Mouse (Mus musculus): ENCODE data around the gene Setd5.

The Setd5 gene

DNA sequence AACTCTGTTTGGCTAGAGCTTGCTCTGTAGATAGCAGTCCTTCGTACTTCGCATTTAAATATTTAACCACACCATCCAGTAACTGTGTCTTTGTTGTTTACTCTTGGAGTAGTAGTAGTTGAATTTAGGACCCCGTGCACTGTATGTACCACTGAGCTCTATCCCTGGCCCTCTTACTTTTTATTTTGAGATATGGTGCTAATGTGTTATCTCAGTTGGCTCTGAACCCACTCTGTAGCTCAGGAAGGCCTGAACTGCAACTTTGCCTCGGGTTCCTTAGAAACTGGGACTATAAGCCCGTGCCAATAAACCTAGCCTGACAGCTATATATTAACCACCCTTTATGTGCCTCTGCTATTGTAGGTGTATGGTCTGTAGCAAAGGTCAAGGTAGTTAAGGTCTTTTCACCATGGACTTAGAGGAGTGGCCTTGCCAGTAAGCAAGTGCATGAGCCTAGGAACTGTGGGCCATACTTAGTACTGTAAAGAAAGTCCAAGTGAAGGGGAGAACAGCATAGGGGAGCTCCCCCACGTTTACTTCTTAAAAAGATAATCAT is 22.5 kb upstream of the Setd5 start:
- 83% methylated on average over 6 of the region's 6 CpGs for WGBS

- WGBS: 39% methylated on average over 1 of the region's 1 CpGs
Observed at GRCm38 (mm10) chr6:113060892-113061563, 16.1 kb upstream of the Setd5 start.

- WGBS: 47% methylated on average over 3 of the region's 3 CpGs
Observed at GRCm38 (mm10) chr6:113062253-113062652, 14.9 kb upstream of the Setd5 start.

GRCm38 (mm10) chr6:113063363-113063762 is 13.8 kb upstream of the Setd5 start:
- 91% methylated on average over 10 of the region's 10 CpGs for WGBS

DNA sequence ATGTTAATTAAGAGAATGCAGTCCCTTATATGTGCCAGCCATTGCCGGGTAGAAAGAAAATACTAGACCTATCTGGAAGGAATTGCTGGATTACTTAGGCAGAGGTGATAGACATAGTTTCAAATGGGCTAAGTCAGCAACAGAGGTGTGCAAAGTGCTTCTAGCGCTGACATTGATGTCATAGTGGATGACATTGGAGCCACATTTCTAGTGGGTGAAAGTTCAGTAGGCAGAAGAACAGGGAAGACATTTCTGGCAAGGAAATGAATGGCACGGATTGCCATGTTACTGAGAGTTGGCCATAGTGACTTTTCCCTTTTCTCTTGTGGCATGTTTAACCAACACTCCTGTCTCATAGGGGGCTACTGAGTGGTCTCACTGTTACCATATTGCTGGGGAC is 12.0 kb upstream of the Setd5 start:
- 86% methylated on average over 3 of the region's 3 CpGs for WGBS

- 93% methylated on average over 1 of the region's 1 CpGs for WGBS
Observed at GRCm38 (mm10) chr6:113069154-113069553, 8.0 kb upstream of the Setd5 start.

DNA sequence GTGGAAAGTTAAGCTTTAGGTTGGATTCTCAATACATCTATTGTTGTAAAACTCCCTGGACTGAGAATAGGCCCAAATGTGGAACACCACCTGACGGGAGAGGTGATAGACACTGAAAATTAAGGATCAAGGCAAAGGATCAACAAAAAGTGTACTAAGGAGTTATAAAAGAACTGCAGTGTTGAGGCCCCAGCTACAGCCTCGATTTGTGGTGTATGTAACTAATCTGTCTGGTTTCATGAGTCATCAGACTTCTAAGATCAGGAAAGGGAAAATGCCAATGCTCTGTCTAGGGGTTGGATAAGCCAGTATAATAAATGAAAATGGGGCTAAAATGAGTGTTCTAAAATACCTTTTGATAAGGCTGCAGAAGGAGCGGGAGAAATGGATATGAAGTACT is 1.9 kb upstream of the Setd5 start:
- 12% methylated on average over 3 of the region's 3 CpGs for WGBS

DNA sequence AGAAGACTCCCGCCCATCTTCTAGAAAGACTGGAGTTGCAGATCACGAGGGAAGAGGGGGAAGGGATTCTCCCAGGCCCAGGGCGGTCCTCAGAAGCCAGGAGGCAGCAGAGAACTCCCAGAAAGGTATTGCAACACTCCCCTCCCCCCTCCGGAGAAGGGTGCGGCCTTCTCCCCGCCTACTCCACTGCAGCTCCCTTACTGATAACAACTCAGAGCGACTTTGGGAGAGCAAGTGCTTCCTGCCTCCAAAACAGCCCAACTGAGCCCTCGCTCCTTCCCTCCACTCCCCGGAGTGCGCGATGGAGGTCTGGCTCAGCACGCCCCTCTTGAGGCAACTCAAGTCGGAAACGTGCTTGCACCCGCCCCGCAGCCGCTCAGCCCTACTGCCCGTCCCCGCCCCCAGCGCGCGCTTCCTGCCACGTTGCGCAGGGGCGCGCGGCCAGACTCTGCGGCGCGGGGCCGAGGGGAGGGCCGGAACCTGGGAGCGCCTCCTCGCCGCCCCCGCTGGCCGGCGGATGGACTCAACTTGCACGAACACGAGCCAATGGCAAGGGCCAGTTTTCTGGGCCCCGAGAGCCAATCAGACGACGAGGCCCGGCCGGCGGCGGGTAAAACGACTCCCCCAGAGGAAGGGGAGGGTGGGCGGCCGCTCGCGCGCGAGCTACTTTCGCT is 1.0 kb upstream of the Setd5 start:
- WGBS: under 1% methylated on average over 55 of the region's 55 CpGs

DNA sequence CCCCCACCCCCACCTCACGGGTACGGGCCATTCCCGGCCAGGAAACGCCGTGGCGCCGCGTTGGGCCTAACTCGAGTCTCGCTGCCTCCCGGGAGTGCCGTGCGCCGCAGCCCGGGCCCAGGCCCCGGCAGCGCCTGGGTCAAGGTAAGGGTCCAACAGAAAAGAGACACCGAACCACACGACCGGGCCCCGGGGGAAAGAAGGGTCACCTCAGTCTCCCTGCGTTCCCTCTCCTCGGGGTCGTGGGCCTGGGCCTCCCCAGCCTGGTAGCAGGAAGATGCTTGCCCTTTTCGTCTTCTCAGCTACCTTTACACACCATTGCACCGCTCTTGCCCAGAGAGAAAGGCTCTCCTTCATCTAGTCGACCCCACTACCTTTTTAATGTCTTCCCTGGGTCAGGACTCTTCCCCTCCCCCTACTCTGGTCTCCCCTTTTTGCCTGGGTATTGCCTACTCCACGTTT is 435 bp downstream of the Setd5 start:
- under 1% methylated on average over 28 of the region's 28 CpGs for WGBS

DNA sequence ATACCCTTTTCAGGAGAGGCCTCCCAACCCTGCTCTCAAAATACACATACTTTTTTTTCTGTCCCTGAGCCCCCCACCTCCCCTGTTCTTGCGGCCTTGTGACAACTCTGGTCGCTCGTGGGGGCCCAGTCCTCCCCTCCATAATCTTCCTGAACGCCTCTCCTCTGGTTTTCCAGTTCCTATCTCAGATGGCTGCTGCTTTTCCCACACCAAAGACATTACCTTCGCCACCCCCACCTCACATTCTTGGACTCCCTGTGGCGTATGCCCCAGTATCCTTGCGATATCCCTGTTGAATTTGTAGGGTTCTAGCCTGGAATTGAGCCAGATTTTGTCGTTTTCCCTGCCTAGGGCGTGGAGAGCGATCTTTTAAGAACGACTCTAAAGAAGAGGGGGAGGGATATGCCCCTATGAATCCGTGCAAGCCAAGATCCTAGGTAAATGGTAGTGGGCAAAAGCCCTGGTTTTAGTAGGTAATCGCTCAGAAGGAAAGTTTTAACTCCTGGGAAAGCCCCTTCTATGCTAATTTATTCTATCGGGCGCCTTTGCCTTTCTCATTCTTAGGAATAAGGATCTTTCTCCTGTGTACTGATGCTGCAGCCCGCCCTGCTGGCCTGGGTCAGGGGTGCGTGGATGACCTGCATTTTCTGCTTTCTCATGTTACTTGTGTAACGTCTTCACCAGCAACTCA is 1.0 kb downstream of the Setd5 start:
- WGBS: under 1% methylated on average over 18 of the region's 18 CpGs

GRCm38 (mm10) chr6:113079492-113079891 is 2.3 kb downstream of the Setd5 start:
- 1% methylated on average over 3 of the region's 3 CpGs for WGBS

- 6% methylated on average over 6 of the region's 6 CpGs for WGBS
Observed at GRCm38 (mm10) chr6:113082229-113082628, 5.1 kb downstream of the Setd5 start.

DNA sequence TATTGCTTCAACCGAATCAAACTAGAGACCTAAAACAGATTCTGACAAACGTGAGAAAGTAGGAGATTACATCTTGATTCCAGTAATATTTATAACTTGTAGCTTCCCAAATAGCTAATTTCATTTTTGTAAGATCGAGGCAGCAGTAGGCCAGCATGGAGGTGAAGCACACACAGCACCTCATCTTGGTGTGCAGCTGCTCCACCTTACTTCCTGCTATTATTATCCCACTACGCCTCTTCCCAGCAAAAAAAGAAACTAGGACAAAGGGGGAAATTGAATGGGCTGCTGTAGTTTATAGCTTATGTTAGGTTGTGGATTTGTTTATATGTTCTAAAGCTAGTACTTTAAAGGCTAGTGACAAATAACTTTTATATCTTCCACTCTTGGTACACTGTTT is 7.4 kb downstream of the Setd5 start:
- WGBS: 13% methylated on average over 4 of the region's 4 CpGs

DNA sequence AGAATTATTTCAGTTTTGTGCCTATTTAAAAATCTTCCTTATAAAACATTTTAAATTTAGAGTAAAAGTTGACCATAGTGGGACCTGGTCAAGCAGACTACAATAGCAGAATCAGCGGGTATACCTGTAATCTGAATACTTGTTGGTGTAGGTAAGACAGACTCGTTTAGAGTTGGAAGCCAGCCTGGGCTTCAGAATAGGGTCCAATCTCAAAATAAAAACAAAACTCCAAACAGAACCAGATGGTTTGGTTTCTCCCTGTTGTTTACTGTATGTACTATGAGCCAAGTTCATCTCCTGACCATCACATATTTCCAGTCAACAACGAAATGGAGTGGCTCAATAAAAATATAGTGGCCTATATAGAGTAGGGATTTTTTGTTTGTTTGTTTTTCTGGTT is 16.0 kb downstream of the Setd5 start:
- 51% methylated on average over 3 of the region's 3 CpGs for WGBS

DNA sequence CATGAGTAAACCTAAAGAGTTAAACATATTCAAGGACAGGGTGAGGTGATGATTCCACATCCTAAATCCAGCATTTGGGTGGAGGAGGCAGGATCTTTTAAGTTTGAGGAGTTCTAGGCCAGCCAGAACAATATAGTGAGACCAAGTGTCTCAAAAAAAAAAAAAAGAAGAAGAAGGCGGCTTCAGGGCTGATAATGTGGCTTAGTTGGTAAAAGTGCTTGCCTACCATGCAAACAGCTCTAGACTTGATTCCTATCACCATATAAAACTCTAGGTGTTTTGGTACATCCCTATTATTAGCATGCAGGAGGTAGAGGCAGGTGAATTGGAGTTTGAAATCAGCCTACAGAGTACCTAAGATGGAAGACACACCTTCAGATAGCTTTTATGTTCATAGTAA is 18.4 kb downstream of the Setd5 start:
- 100% methylated on average over 1 of the region's 1 CpGs for WGBS

GRCm38 (mm10) chr6:113097662-113098061 is 20.5 kb downstream of the Setd5 start:
- 65% methylated on average over 5 of the region's 5 CpGs for WGBS

DNA sequence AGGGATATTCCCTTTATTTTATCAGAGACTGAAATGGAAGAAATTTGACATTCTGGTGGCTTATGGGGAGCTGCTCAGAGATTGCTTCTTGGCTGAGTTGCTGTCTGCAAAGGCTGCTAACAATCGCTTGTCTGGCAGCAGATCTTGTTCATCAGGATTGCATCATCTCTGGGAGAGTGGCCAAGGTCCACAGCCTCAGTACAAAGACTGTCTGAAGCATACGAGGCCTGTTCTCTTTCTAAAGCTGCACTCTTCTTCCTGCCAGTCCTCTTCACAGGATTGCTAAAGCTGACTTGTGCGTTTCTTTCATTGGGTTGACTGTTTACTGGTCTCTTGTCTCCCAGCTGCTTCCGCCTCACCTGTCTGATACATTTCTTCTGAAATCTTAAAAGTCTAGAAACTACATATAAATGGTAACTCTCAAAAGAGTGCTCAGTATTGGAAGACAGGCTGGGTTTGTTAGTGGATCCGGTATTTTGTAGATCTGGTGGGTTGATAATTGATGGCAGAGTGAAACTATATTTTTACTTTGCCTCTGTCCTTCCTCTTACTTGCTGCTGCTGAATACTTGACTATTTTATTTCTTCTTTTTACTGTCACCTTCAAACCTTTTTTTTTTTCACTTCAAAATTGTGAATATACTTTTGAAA is 22.6 kb downstream of the Setd5 start:
- WGBS: 9% methylated on average over 5 of the region's 5 CpGs

DNA sequence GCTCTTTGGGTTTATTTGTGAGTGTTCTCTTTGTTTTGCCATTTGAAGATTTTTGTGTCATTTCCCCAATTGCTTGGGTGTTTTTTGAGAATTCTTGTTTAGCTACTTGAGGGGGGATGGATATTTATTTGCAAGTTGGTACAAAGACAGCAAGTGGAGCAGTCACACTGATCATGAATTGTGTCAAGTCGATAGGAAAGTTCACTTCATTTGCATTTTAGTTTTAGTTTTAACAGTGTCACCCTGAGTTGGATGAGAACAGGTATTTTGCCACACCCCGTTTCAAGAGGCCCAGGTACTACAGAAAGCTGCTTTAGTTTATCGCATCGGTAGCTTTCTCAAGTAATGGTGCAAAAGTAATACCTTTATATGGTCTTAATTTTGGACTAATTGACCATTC is 25.4 kb downstream of the Setd5 start:
- 81% methylated on average over 4 of the region's 4 CpGs for whole genome bisulfite sequencing

- 85% methylated on average over 3 of the region's 3 CpGs for WGBS
Observed at GRCm38 (mm10) chr6:113109378-113109777, 32.2 kb downstream of the Setd5 start.

GRCm38 (mm10) chr6:113109956-113110355 is 32.8 kb downstream of the Setd5 start:
- WGBS: 84% methylated on average over 7 of the region's 7 CpGs

- WGBS: 89% methylated on average over 10 of the region's 10 CpGs
Observed at GRCm38 (mm10) chr6:113120806-113121205, 43.6 kb downstream of the Setd5 start.

DNA sequence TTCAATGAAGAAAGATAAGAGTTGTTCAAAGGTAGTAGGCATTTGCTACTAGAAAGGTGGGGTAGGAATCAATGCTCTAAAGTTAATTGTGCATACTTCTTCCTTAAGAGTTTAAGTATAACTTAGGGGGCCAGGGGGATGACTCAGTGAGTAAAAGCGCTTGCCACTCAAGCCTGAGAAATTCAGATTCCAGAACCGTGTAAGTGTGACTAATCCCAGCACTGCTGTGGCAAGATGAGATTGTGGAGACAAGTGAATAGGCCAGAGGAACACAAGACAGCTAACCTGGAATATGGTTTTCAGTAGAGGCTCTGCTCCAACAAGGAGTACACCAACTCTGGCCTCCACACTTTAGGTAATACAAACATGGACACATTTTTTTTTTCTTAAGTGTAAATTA is 56.2 kb downstream of the Setd5 start:
- WGBS: 51% methylated on average over 2 of the region's 2 CpGs

Measured in cerebral cortex, adult 2 months (tissue).